Mouse (Mus musculus): Measurements from ENCODE around the gene St8sia4. TPM values are rescaled to one million over a fixed set of nuclear protein-coding genes. Genes with fewer than 3 reads are reported as not detected.

St8sia4 gene
- total RNA-seq (2015; ENCODE audit: low replicate concordance): 18.7 and 21.4 TPM in 2 replicates
- total RNA-seq (2017; ENCODE audit: low replicate concordance): 10.4 and 12.5 TPM in 2 replicates

- peak; percentile 89 for ATAC-seq (replicated peaks; ENCODE audit: low FRiP score, poor library complexity, severe bottlenecking)
Measured at GRCm38 (mm10) chr1:95667435-95668252, at the start of gene St8sia4. St8sia4 (minus strand) TSS chr1:95667571.

GRCm38 (mm10) chr1:95709181-95709580 is 41.8 kb upstream of the St8sia4 start:
- ATAC-seq (replicated peaks; ENCODE audit: low FRiP score, poor library complexity, severe bottlenecking): no peak

GRCm38 (mm10) chr1:95699903-95700302 is 32.5 kb upstream of the St8sia4 start:
- no peak for ATAC-seq (replicated peaks; ENCODE audit: low FRiP score, poor library complexity, severe bottlenecking)

- no peak for ATAC-seq (replicated peaks; ENCODE audit: low FRiP score, poor library complexity, severe bottlenecking)
Measured at GRCm38 (mm10) chr1:95674052-95674451, 6.7 kb upstream of the St8sia4 start.

GRCm38 (mm10) chr1:95668253-95668805 is 958 bp upstream of the St8sia4 start:
- ATAC-seq (replicated peaks; ENCODE audit: low FRiP score, poor library complexity, severe bottlenecking): no peak

- ATAC-seq (replicated peaks; ENCODE audit: low FRiP score, poor library complexity, severe bottlenecking): no peak
Measured at GRCm38 (mm10) chr1:95666541-95667320, 640 bp downstream of the St8sia4 start.

- ATAC-seq (replicated peaks; ENCODE audit: low FRiP score, poor library complexity, severe bottlenecking): no peak
Measured at GRCm38 (mm10) chr1:95665951-95666484, 1.4 kb downstream of the St8sia4 start.

- ATAC-seq (replicated peaks; ENCODE audit: low FRiP score, poor library complexity, severe bottlenecking): no peak
Measured at GRCm38 (mm10) chr1:95664969-95665702, 2.2 kb downstream of the St8sia4 start.

- no peak for ATAC-seq (replicated peaks; ENCODE audit: low FRiP score, poor library complexity, severe bottlenecking)
Measured at GRCm38 (mm10) chr1:95664321-95664825, 3.0 kb downstream of the St8sia4 start.

GRCm38 (mm10) chr1:95657051-95657668 is 10.2 kb downstream of the St8sia4 start:
- ATAC-seq (replicated peaks; ENCODE audit: low FRiP score, poor library complexity, severe bottlenecking): no peak

GRCm38 (mm10) chr1:95655564-95655963 is 11.8 kb downstream of the St8sia4 start:
- no peak for ATAC-seq (replicated peaks; ENCODE audit: low FRiP score, poor library complexity, severe bottlenecking)

- no peak for ATAC-seq (replicated peaks; ENCODE audit: low FRiP score, poor library complexity, severe bottlenecking)
Measured at GRCm38 (mm10) chr1:95653445-95653844, 13.9 kb downstream of the St8sia4 start.

- ATAC-seq (replicated peaks; ENCODE audit: low FRiP score, poor library complexity, severe bottlenecking): no peak
Measured at GRCm38 (mm10) chr1:95644292-95644691, 23.1 kb downstream of the St8sia4 start.

- no peak for ATAC-seq (replicated peaks; ENCODE audit: low FRiP score, poor library complexity, severe bottlenecking)
Measured at GRCm38 (mm10) chr1:95639001-95639400, 28.4 kb downstream of the St8sia4 start.

- no peak for ATAC-seq (replicated peaks; ENCODE audit: low FRiP score, poor library complexity, severe bottlenecking)
Measured at GRCm38 (mm10) chr1:95624376-95624775, 43.0 kb downstream of the St8sia4 start.

GRCm38 (mm10) chr1:95618647-95619046 is 48.7 kb downstream of the St8sia4 start:
- ATAC-seq (replicated peaks; ENCODE audit: low FRiP score, poor library complexity, severe bottlenecking): no peak

- ATAC-seq (replicated peaks; ENCODE audit: low FRiP score, poor library complexity, severe bottlenecking): no peak
Measured at GRCm38 (mm10) chr1:95618125-95618524, 49.2 kb downstream of the St8sia4 start.

- no peak for ATAC-seq (replicated peaks; ENCODE audit: low FRiP score, poor library complexity, severe bottlenecking)
Measured at GRCm38 (mm10) chr1:95610017-95610416, 57.4 kb downstream of the St8sia4 start.

- no peak for ATAC-seq (replicated peaks; ENCODE audit: low FRiP score, poor library complexity, severe bottlenecking)
Measured at GRCm38 (mm10) chr1:95609045-95609444, 58.3 kb downstream of the St8sia4 start.

Measured in erythroid progenitor cell, adult 5-6 weeks (primary cell).